Mouse (Mus musculus): ENCODE data around the gene Rnaset2b. TPM values are rescaled to one million over a fixed set of nuclear protein-coding genes. Genes with fewer than 3 reads are reported as not detected.
"Not testable (repeated sequence)": the region's sequence is repeated elsewhere in the genome, so short reads cannot be mapped to it uniquely, and the experiment has no call there.

Rnaset2b gene
- total RNA-seq, 2 experiments from 2014 or later, result 41.5 to 49.2 TPM

- intact Hi-C loops (cut with DNase I); DNase-seq (ENCODE audit: low spot score in 2 of 2): not testable (repeated sequence)
Measured at GRCm38 (mm10) chr17:7033192-7034166, 63.0 kb downstream of the Rnaset2b start.

Other genes starting within 250 kb of the Rnaset2b start
- 10 to 100 TPM; 44.7 to 55.6 TPM for gene Ezr, start 187.8 kb upstream of the Rnaset2b start, total RNA-seq (2021)
- 10 to 100 TPM; 31.3 to 32.3 TPM for gene Rsph3b, start 22.0 kb upstream of the Rnaset2b start, total RNA-seq (2021)
- gene Tagap1, start 9.5 kb upstream of the Rnaset2b start, total RNA-seq (2021), result 10 to 100 TPM; 25.8 to 27.7 TPM
- under 1 TPM in 1 of 2 experiments, not detected in 1; 0.44 TPM for gene Gm49721, start 8.3 kb downstream of the Rnaset2b start, total RNA-seq (2021)
- gene Gm1604a, start 54.9 kb downstream of the Rnaset2b start, total RNA-seq (2021), result 1 to 10 TPM; 1.2 to 2.7 TPM
- 10 to 100 TPM; 57.1 to 59.2 TPM for gene Rps6ka2, start 199.5 kb downstream of the Rnaset2b start, total RNA-seq (2021)

Data from left cerebral cortex, postnatal 25 days (tissue).